Mouse (Mus musculus) lung, adult 2 months (tissue): ENCODE results near the gene Prph.

Source experiments
- CTCF ChIP-seq: fragments of 200-500 bp; IDR thresholded peaks from 2 replicates; pipeline ENCODE4 v1.5.1; 2011; ENCODE audit warnings: mild to moderate bottlenecking, low read length, control low read depth; ENCODE audit not compliant: insufficient read depth
- POLR2A ChIP-seq: fragments of 200-500 bp; IDR thresholded peaks from 2 replicates; pipeline ENCODE4 v1.6.1; 2011; ENCODE audit warnings: low read depth, mild to moderate bottlenecking, control low read depth, low read length, borderline replicate concordance; ENCODE audit errors: extremely low read depth

DNA sequence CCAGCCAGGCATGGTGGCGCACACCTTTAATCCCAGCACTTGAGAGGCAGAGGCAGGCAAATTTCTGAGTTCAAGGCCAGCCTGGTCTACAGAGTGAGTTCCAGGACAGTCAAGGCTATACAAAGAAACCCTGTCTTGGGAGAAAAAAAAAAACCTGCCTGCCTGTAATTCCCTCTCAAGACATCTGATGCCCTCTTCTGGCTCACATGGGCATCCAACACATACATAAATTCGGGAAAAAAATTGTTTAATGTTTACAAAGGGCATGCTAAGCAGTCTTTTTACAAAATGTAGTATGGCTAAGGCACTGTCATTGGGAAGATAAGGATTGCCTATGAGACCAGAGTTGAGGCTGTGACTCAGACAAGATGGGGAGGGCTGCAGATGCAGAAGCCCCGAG is 24.8 kb downstream of the Prph start:
- no peak for TF ChIP-seq CTCF
- TF ChIP-seq POLR2A = no peak
